Mouse (Mus musculus) MEL (cell line): Measurements from ENCODE around the gene Higd2a. TPM values are rescaled to one million over a fixed set of nuclear protein-coding genes. Genes with fewer than 3 reads are reported as not detected.
"Not testable (repeated sequence)": the region's sequence is repeated elsewhere in the genome, so short reads cannot be mapped to it uniquely, and the experiment has no call there.

Source experiments
- DNase-seq: peaks from one replicate; pipeline ENCODE4 v3.0.0; 2011; ENCODE audit warnings: low read depth, low spot score
- H3K27ac ChIP-seq: 2 replicates; pipeline ENCODE4 v1.5.1; 2012; ENCODE audit warnings: low read depth, mild to moderate bottlenecking, control low read depth, low read length, moderate library complexity; ENCODE audit not compliant: control insufficient read depth
- H3K27me3 ChIP-seq, 2 experiments: fragments of 150-350 bp in 1 of 2; sonication (generic) in 1 of 2; 2 replicates each; pipeline ENCODE4 v1.6.1; 2012; ENCODE audit warnings: low read length in 2 of 2, mild to moderate bottlenecking in 2 of 2, improper control_type of control experiment in 1 of 2, moderate library complexity in 1 of 2; ENCODE audit not compliant: insufficient read depth in 2 of 2, control insufficient read depth in 1 of 2
- H3K36me3 ChIP-seq, 2 experiments: 2 replicates each; pipeline ENCODE4 v1.6.1; 2012 to 2014; ENCODE audit warnings: low read length in 2 of 2, improper control_type of control experiment in 1 of 2, inconsistent platforms in 1 of 2, mild to moderate bottlenecking in 1 of 2; ENCODE audit not compliant: insufficient read depth in 2 of 2, control insufficient read depth in 1 of 2
- H3K4me1 ChIP-seq, 2 experiments: fragments of 150-350 bp in 1 of 2; sonication (generic) in 1 of 2; 2 replicates each; pipeline ENCODE4 v1.6.1; 2012; ENCODE audit warnings: low read length in 2 of 2, improper control_type of control experiment in 1 of 2, mild to moderate bottlenecking in 1 of 2; ENCODE audit not compliant: insufficient read depth in 2 of 2, control insufficient read depth in 1 of 2
- H3K4me3 ChIP-seq, 2 experiments: fragments of 150-350 bp in 1 of 2; sonication (generic) in 1 of 2; 2 replicates each; pipeline ENCODE4 v1.5.1; 2012; ENCODE audit warnings: low read depth in 2 of 2, low read length in 2 of 2, mild to moderate bottlenecking in 2 of 2, moderate library complexity in 2 of 2, control low read depth in 1 of 2, improper control_type of control experiment in 1 of 2; ENCODE audit not compliant: control insufficient read depth in 1 of 2, insufficient read depth in 1 of 2
- H3K79me2 ChIP-seq: 2 replicates; pipeline ENCODE4 v1.6.1; 2012; ENCODE audit warnings: mild to moderate bottlenecking, low read length, moderate library complexity; ENCODE audit not compliant: control insufficient read depth, poor library complexity, insufficient read depth
- H3K9ac ChIP-seq: 2 replicates; pipeline ENCODE4 v1.6.1; 2012; ENCODE audit warnings: low read depth, mild to moderate bottlenecking, control low read depth, low read length, moderate library complexity; ENCODE audit not compliant: control insufficient read depth, poor library complexity, severe bottlenecking
- H3K9me3 ChIP-seq: fragments of 150-350 bp; sonication (generic); replicated peaks from 2 replicates; pipeline ENCODE4 v1.6.1; 2012; ENCODE audit warnings: mild to moderate bottlenecking, low read length, improper control_type of control experiment, moderate library complexity; ENCODE audit not compliant: insufficient read depth
- BHLHE40 ChIP-seq: IDR thresholded peaks from 2 replicates; pipeline ENCODE4 v1.6.1; 2012; ENCODE audit warnings: low read depth, mild to moderate bottlenecking, inconsistent platforms, low read length, improper control_type of control experiment, borderline replicate concordance
- CHD1 ChIP-seq: IDR thresholded peaks from 2 replicates; pipeline ENCODE4 v1.6.1; 2012; ENCODE audit warnings: low read depth, mild to moderate bottlenecking, inconsistent platforms, low read length, improper control_type of control experiment
- CTCF ChIP-seq, 3 experiments: IDR thresholded peaks in 2 of 3; conservative IDR thresholded peaks in 1 of 3; 2 replicates each; pipeline ENCODE4 v1.5.1; 2011 to 2012; ENCODE audit warnings: low read length in 3 of 3, low read depth in 2 of 3, mild to moderate bottlenecking in 2 of 3, improper control_type of control experiment in 1 of 3, inconsistent platforms in 1 of 3, mixed read lengths in 1 of 3, moderate library complexity in 1 of 3; ENCODE audit not compliant: control insufficient read depth in 1 of 3, insufficient read depth in 1 of 3, poor library complexity in 1 of 3, severe bottlenecking in 1 of 3
- E2F4 ChIP-seq: IDR thresholded peaks from 2 replicates; pipeline ENCODE4 v1.6.1; 2011; ENCODE audit warnings: low read depth, low read length, improper control_type of control experiment, borderline replicate concordance
- EP300 ChIP-seq, 2 experiments: IDR thresholded peaks; 2 replicates each; pipeline ENCODE4 v1.6.1; 2011; ENCODE audit warnings: improper control_type of control experiment in 2 of 2, low read length in 2 of 2, low read depth in 1 of 2, mild to moderate bottlenecking in 1 of 2
- ETS1 ChIP-seq: IDR thresholded peaks from 2 replicates; pipeline ENCODE4 v1.6.1; 2012; ENCODE audit warnings: low read depth, mild to moderate bottlenecking, inconsistent platforms, low read length, improper control_type of control experiment, moderate library complexity
- HCFC1 ChIP-seq: IDR thresholded peaks from 2 replicates; pipeline ENCODE4 v1.6.1; 2012; ENCODE audit warnings: low read depth, mild to moderate bottlenecking, inconsistent platforms, low read length, improper control_type of control experiment, moderate library complexity
- MAZ ChIP-seq: IDR thresholded peaks from 2 replicates; pipeline ENCODE4 v1.6.1; 2012; ENCODE audit warnings: low read depth, mild to moderate bottlenecking, inconsistent platforms, low read length, improper control_type of control experiment
- MXI1 ChIP-seq: IDR thresholded peaks from 2 replicates; pipeline ENCODE4 v1.6.1; 2011; ENCODE audit warnings: mild to moderate bottlenecking, low read depth, low read length, improper control_type of control experiment
- MYC ChIP-seq: IDR thresholded peaks from 2 replicates; pipeline ENCODE4 v1.6.1; 2011; ENCODE audit warnings: low read depth, mild to moderate bottlenecking, low read length, improper control_type of control experiment, moderate library complexity
- NELFE ChIP-seq: IDR thresholded peaks from 2 replicates; pipeline ENCODE4 v1.6.1; 2011; ENCODE audit warnings: low read depth, low read length, improper control_type of control experiment
- NRF1 ChIP-seq: IDR thresholded peaks from 2 replicates; pipeline ENCODE4 v1.6.1; 2014; ENCODE audit warnings: low read depth, mild to moderate bottlenecking, inconsistent platforms, low read length, improper control_type of control experiment, moderate library complexity; ENCODE audit not compliant: poor library complexity, insufficient read depth, severe bottlenecking
- POLR2A ChIP-seq, 2 experiments: IDR thresholded peaks; 2 replicates each; pipeline ENCODE4 v1.6.1; 2011 to 2012; ENCODE audit warnings: low read length in 2 of 2, mild to moderate bottlenecking in 2 of 2, control low read depth in 1 of 2, improper control_type of control experiment in 1 of 2, low read depth in 1 of 2, moderate library complexity in 1 of 2; ENCODE audit not compliant: control insufficient read depth in 1 of 2, insufficient read depth in 1 of 2, poor library complexity in 1 of 2
- POLR2AphosphoS2 ChIP-seq: IDR thresholded peaks from 2 replicates; pipeline ENCODE4 v1.6.1; 2011; ENCODE audit warnings: low read length, improper control_type of control experiment
- RAD21 ChIP-seq: IDR thresholded peaks from 2 replicates; pipeline ENCODE4 v1.6.1; 2011; ENCODE audit warnings: mild to moderate bottlenecking, low read depth, low read length, improper control_type of control experiment
- RCOR1 ChIP-seq: IDR thresholded peaks from 2 replicates; pipeline ENCODE4 v1.6.1; 2012; ENCODE audit warnings: low read depth, mild to moderate bottlenecking, inconsistent platforms, low read length, improper control_type of control experiment
- SIN3A ChIP-seq: IDR thresholded peaks from 2 replicates; pipeline ENCODE4 v1.6.1; 2012; ENCODE audit warnings: low read length, improper control_type of control experiment, inconsistent platforms
- TBP ChIP-seq: IDR thresholded peaks from 2 replicates; pipeline ENCODE4 v1.8.0; 2011; ENCODE audit warnings: low read depth, low read length, improper control_type of control experiment
- TCF12 ChIP-seq: IDR thresholded peaks from 2 replicates; pipeline ENCODE4 v1.6.1; 2014; ENCODE audit warnings: low read depth, mild to moderate bottlenecking, inconsistent platforms, low read length, improper control_type of control experiment, moderate library complexity
- USF2 ChIP-seq, 2 experiments: IDR thresholded peaks; 2 replicates each; pipeline ENCODE4 v1.6.1; 2011 to 2012; ENCODE audit warnings: improper control_type of control experiment in 2 of 2, low read length in 2 of 2, borderline replicate concordance in 1 of 2, inconsistent platforms in 1 of 2, low read depth in 1 of 2, mild to moderate bottlenecking in 1 of 2; ENCODE audit not compliant: insufficient read depth in 1 of 2
- ZKSCAN1 ChIP-seq: IDR thresholded peaks from 2 replicates; pipeline ENCODE4 v1.6.1; 2012; ENCODE audit warnings: low read depth, mild to moderate bottlenecking, inconsistent platforms, low read length, improper control_type of control experiment, moderate library complexity
- ZNF384 ChIP-seq: IDR thresholded peaks from 2 replicates; pipeline ENCODE4 v1.6.1; 2012; ENCODE audit warnings: low read depth, mild to moderate bottlenecking, inconsistent platforms, low read length, improper control_type of control experiment
- polyA plus RNA-seq, 2 experiments: library from polyadenylated mRNA; stranded (reverse) in 1 of 2; unstranded in 1 of 2; fragments of >175 nt in 1 of 2; fragments of >200 nt in 1 of 2; gene quantifications; 2 replicates each; pipeline versions ENCODE4 v1.2.1 to v1.2.4; 2012; ENCODE audit warnings: low replicate concordance in 2 of 2, low read depth in 1 of 2; ENCODE audit not compliant: insufficient read length in 2 of 2, insufficient read depth in 1 of 2, missing spikeins in 1 of 2
- total RNA-seq: library from RNA; depleted of rRNA; stranded (reverse); fragments of 300-350 nt; gene quantifications from 2 replicates; pipeline ENCODE4 v1.2.3, GENCODE M21; 2012

Gene Higd2a
- total and polyA plus RNA-seq, 3 experiments: 54.0 to 131 TPM; not detected in 1

GRCm38 (mm10) chr13:54610972-54611754 is 21.2 kb downstream of the Higd2a start, which contains the start of gene Cltb:
Cltb (minus strand) TSS chr13:54611344.
- peak; percentile 80 for DNase-seq
- peak within 1 kb of the TSS; percentile 73 to 87 for H3K4me3 ChIP-seq
- TF ChIP-seq HCFC1: 0 out of 2 replicates have a peak, but pooled peaks have one; percentile 46
- TF ChIP-seq CHD1: no peak
- TF ChIP-seq SIN3A: peak; percentile 45; the same call in 1 of the 2 replicates
- peak; percentile 53; the same call in 1 of the 2 replicates for TF ChIP-seq RCOR1
- no peak for TF ChIP-seq MYC
- peak; percentile 42 to 60; a peak in 1 of 4 replicates for TF ChIP-seq POLR2A (IDR thresholded peaks at IDR 0.05; ENCODE audit: control insufficient read depth in 1 of 2, insufficient read depth in 1 of 2, low read depth in 1 of 2, low read length in 2 of 2, poor library complexity in 1 of 2)
- TF ChIP-seq MXI1: peak; percentile 51; the same call in 1 of the 2 replicates
- TF ChIP-seq ZKSCAN1: no peak
- peak; percentile 59 for TF ChIP-seq NELFE
- 0 out of 2 replicates have a peak, but pooled peaks have one; percentile 12 for TF ChIP-seq ETS1
- peak; percentile 20; the same call in 1 of the 2 replicates for TF ChIP-seq MAZ
- no peaks in the 10 kb centered on the region for H3K9me3 ChIP-seq
- H3K27me3 ChIP-seq: no peaks in the 10 kb centered on the region
- H3K79me2 ChIP-seq: peaks cover 3% of the 10 kb centered on the region; the same call in 1 of the 2 replicates
- H3K36me3 ChIP-seq: no peaks in the 10 kb centered on the region
- H3K4me1 ChIP-seq: peaks cover 0 to 5% of the 10 kb centered on the region in 2 experiments; a peak in 2 of 4 replicates
- H3K9ac ChIP-seq: peak within 1 kb of the TSS; percentile 78
- H3K27ac ChIP-seq: no peak within 1 kb of the TSS

GRCm38 (mm10) chr13:54613141-54613540 is 23.1 kb downstream of the Higd2a start:
- not testable (repeated sequence) for H3K4me3 ChIP-seq, H3K27me3 ChIP-seq, H3K4me1 ChIP-seq, H3K9me3 ChIP-seq
- DNase-seq: peak; percentile 31
- TF ChIP-seq RAD21 (peak; percentile 10), MYC (0 out of 2 replicates have a peak, but pooled peaks have one; percentile 33), CTCF (IDR thresholded peaks at IDR 0.05 in 2 of 3, conservative IDR thresholded peaks at IDR 0.05 in 1 of 3; ENCODE audit: control insufficient read depth in 1 of 3, insufficient read depth in 1 of 3, low read depth in 2 of 3, low read length in 3 of 3, poor library complexity in 1 of 3, severe bottlenecking in 1 of 3) (peak in 1 of 3 experiments; percentile 50; a peak in 2 of 6 replicates)
- TF ChIP-seq, all 39 proteins: peak for 3; not testable (repeated sequence) for 36
- not testable (repeated sequence) for H3K27ac ChIP-seq, H3K36me3 ChIP-seq, H3K79me2 ChIP-seq, H3K9ac ChIP-seq

DNA sequence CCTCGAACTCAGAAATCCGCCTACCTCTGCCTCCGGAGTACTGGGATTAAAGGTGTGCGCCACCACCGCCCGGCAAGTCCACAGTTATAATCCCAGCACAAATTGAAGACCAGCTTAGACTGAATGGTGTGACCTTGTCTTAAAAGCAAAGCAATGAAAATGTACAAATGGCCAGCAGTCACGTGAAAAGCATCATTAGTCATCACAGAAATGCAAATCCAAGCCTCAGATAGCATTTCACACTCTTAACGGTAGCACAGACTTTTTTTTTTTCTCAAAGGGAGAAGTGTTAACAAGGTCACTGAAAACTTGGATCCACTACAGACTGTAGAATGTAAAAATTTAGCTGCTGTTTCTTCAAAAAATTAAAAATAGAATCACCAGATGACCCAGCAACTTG is 26.3 kb downstream of the Higd2a start:
- Histone ChIP-seq H3K27ac (no peak overlapping the region), H3K4me1 (peaks cover 0 to 6% of the 10 kb centered on the region in 2 experiments; a peak in 2 of 4 replicates), H3K79me2 (no peaks in the 10 kb centered on the region), H3K27me3 (no peaks in the 10 kb centered on the region; a peak in 1 of 4 replicates), H3K9me3 (no peaks in the 10 kb centered on the region), H3K4me3 (no peak overlapping the region), H3K36me3 (peaks cover 0 to 5% of the 10 kb centered on the region in 2 experiments; a peak in 1 of 4 replicates), H3K9ac (no peak overlapping the region)
- DNase-seq: no peak
- TF ChIP-seq USF2 (IDR thresholded peaks at IDR 0.05; ENCODE audit: borderline replicate concordance in 1 of 2, insufficient read depth in 1 of 2, low read depth in 1 of 2, low read length in 2 of 2) (no peak), TCF12 (no peak), BHLHE40 (no peak), RCOR1 (no peak), HCFC1 (no peak), POLR2AphosphoS2 (no peak), EP300 (IDR thresholded peaks at IDR 0.05; ENCODE audit: low read depth in 1 of 2, low read length in 2 of 2) (no peak), NRF1 (no peak), ZNF384 (no peak), TBP (no peak), MAZ (no peak), CTCF (IDR thresholded peaks at IDR 0.05 in 2 of 3, conservative IDR thresholded peaks at IDR 0.05 in 1 of 3; ENCODE audit: control insufficient read depth in 1 of 3, insufficient read depth in 1 of 3, low read depth in 2 of 3, low read length in 3 of 3, poor library complexity in 1 of 3, severe bottlenecking in 1 of 3) (no peak), ZKSCAN1 (no peak), E2F4 (no peak), NELFE (no peak)
